Mouse (Mus musculus) lung, embryonic 15.5 days (tissue): ENCODE measurements around the gene Dennd2d. TPM values are rescaled to one million over a fixed set of nuclear protein-coding genes. Genes with fewer than 3 reads are reported as not detected.

Source experiments
- ATAC-seq: fragments of 200-750 bp; cut with Nextera tagmentation; 2 replicates; pipeline ENCODE4 v1.8.0; 2017; ENCODE audit warnings: moderate number of reproducible peaks, borderline replicate concordance; ENCODE audit not compliant: low FRiP score, low TSS enrichment; ENCODE audit errors: extremely low read depth
- H3K27ac ChIP-seq: fragments of 300-500 bp; sonication (generic); 2 replicates; pipeline ENCODE4 v1.5.1; 2015; ENCODE audit warnings: moderate library complexity, mild to moderate bottlenecking, inconsistent platforms
- H3K27me3 ChIP-seq: fragments of 300-500 bp; sonication (generic); 2 replicates; pipeline ENCODE4 v1.6.1; 2015; ENCODE audit warnings: inconsistent platforms
- H3K36me3 ChIP-seq: fragments of 300-500 bp; sonication (generic); 2 replicates; pipeline ENCODE4 v1.6.1; 2015; ENCODE audit warnings: inconsistent platforms
- H3K4me1 ChIP-seq: fragments of 300-500 bp; sonication (generic); 2 replicates; pipeline ENCODE4 v1.6.1; 2015; ENCODE audit warnings: inconsistent platforms
- H3K4me2 ChIP-seq: fragments of 300-500 bp; sonication (generic); 2 replicates; pipeline ENCODE4 v1.6.1; 2015; ENCODE audit warnings: inconsistent platforms, mild to moderate bottlenecking, moderate library complexity
- H3K4me3 ChIP-seq: fragments of 300-500 bp; sonication (generic); 2 replicates; pipeline ENCODE4 v1.5.1; 2015; ENCODE audit warnings: mild to moderate bottlenecking, inconsistent platforms
- H3K9ac ChIP-seq: fragments of 300-500 bp; sonication (generic); 2 replicates; pipeline ENCODE4 v1.6.1; 2015; ENCODE audit warnings: inconsistent platforms
- H3K9me3 ChIP-seq: fragments of 300-500 bp; sonication (generic); 2 replicates; pipeline ENCODE4 v1.6.1; 2016; ENCODE audit warnings: inconsistent platforms
- WGBS: fragments of 180-500 bp; shearing (Covaris S2); methylation state at CpG from one replicate; pipeline ENCODE4 v1.1.7; 2015; 5-methylcytosine and 5-hydroxymethylcytosine counted together
- polyA plus RNA-seq: library from polyadenylated mRNA; unstranded; fragments of >200 nt; fragmentation: Nextera tagmentation; extraction: Ambion mirVana; gene quantifications from 2 replicates; pipeline ENCODE4 v1.2.1, GENCODE M21; 2015

The Dennd2d gene
- polyA plus RNA-seq, 1 experiment from 2014 or later: 13.0 TPM

DNA sequence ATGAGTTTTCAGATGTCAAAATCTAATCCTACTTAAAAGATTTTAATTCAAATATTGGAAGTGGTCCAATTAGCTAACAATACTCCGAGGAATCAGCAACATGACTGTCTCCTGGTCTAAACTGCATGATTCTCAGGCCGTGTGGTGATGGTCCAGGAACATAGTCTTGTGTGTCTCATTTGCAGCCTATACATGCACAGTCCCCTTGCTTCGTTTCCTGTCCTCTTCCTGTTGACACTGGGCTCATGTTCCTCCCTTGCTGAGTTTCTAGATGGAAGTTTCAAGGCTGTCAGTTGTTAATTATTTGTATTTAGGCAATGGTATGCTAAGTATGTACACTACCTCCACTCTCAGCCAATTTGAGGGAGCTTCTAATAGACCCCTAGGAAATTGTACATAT, 14.8 kb downstream of the Dennd2d start:
- peaks cover 14% of the 10 kb centered on the region; the same call in 1 of the 2 replicates for H3K36me3 ChIP-seq
- H3K9me3 ChIP-seq: no peaks in the 10 kb centered on the region
- H3K27me3 ChIP-seq: no peaks in the 10 kb centered on the region
- H3K4me3 ChIP-seq: no peak overlapping the region
- no peak for ATAC-seq
- 0 out of 2 replicates have a peak overlapping the region, but pooled peaks have one; percentile 87 for H3K27ac ChIP-seq
- no peak overlapping the region for H3K9ac ChIP-seq
- WGBS: 43% methylated on average over 3 of the region's 3 CpGs
- peaks cover 16% of the 10 kb centered on the region; the same call in 1 of the 2 replicates for H3K4me1 ChIP-seq
- no peak overlapping the region for H3K4me2 ChIP-seq

DNA sequence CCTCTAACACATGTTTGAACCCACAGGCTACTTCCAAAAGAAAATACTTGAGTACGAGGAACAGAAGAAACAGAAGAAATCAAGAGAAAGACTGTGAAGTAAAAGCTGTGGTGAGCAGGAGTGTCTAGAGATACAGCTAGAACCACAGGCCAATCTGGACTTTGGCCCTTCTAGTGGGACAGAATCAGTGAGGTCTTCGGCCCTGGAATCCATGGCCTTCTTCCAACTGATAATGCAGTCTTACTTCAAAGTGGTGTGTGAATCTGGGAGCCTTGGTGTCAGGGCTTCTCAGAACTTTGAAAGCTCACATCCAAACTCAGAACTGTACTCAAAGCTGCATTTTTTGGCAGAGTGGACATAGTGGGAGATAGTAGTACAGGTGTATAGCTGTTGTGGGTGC, 18.3 kb downstream of the Dennd2d start:
- 83% methylated on average over 2 of the region's 2 CpGs for whole genome bisulfite sequencing
- Histone ChIP-seq H3K36me3 (peaks cover 27% of the 10 kb centered on the region), H3K9ac (no peak overlapping the region), H3K27me3 (no peaks in the 10 kb centered on the region), H3K4me1 (peaks cover 13% of the 10 kb centered on the region; the same call in 1 of the 2 replicates), H3K27ac (no peak overlapping the region), H3K4me3 (no peak overlapping the region), H3K9me3 (no peaks in the 10 kb centered on the region), H3K4me2 (no peak overlapping the region)
- no peak for ATAC-seq

DNA sequence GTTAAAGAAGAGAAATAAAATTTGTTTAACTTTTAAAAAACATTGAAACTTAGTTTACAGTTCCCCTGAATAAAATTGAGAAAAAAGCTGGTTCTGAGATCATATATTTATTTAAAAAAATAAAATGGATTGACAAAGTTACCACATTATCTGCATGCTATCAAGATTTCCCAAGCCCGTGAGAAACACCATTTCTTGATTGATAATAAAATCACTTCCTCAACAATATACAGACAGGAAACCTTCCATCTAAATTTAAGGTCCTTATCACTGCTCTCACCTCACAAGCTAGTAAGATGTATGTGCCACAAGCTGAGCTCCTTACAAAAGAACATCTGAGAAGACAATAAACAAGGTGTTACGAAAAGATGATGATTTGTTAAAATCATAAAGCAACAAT, 20.7 kb downstream of the Dennd2d start:
- no peak overlapping the region for H3K4me3 ChIP-seq
- no peak for ATAC-seq
- H3K4me1 ChIP-seq: no peaks in the 10 kb centered on the region
- WGBS: 85% methylated on average over 2 of the region's 2 CpGs
- H3K36me3 ChIP-seq: peaks cover 27% of the 10 kb centered on the region
- no peak overlapping the region for H3K9ac ChIP-seq
- no peaks in the 10 kb centered on the region for H3K27me3 ChIP-seq
- H3K9me3 ChIP-seq: no peaks in the 10 kb centered on the region
- no peak overlapping the region for H3K4me2 ChIP-seq
- no peak overlapping the region for H3K27ac ChIP-seq

DNA sequence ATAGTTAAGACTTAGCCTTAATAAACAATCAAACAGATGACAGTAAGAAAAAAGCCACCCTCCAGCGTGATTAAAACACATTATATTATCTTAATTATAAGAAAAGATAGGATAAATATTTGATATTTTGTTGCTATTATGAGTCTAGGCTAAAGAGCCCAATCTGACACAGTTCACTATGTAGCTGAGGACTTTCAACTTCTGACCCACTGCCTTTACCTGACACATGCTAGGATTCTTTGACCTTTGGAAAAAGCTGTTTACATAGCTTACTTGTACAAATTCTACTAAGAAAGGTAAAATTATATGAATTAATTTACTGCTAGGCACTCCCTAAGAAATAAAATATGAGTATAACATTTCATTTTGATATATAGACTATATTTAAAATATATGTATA, 28.5 kb downstream of the Dennd2d start:
- Histone ChIP-seq H3K36me3 (peaks cover 3% of the 10 kb centered on the region; the same call in 1 of the 2 replicates), H3K4me1 (no peaks in the 10 kb centered on the region), H3K27me3 (no peaks in the 10 kb centered on the region), H3K9ac (no peak overlapping the region), H3K27ac (no peak overlapping the region), H3K4me2 (no peak overlapping the region), H3K4me3 (no peak overlapping the region), H3K9me3 (no peaks in the 10 kb centered on the region)
- 65% methylated on average over 1 of the region's 1 CpGs for WGBS
- ATAC-seq: no peak

DNA sequence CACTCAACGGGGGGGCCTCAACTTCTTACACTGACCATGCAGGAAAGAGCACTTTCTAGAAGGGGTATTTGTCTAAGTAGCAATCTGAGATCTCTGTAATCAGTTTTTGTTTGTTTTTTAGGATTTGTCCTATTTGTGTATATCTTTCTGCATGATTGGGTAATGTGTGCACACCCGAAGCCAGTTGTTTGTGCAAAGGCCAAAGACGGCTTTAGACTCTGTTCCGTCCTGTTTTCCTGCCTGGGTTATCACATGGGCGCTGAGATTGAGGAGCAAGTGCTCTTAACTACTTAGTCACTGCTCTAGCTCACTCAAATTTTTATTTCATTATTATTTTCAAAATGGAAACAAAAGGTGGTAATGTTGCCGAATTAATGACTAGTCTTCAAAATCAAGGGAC, 32.8 kb downstream of the Dennd2d start:
- Histone ChIP-seq H3K27ac (no peak overlapping the region), H3K4me2 (no peak overlapping the region), H3K36me3 (peaks cover 3% of the 10 kb centered on the region; the same call in 1 of the 2 replicates), H3K9me3 (no peaks in the 10 kb centered on the region), H3K27me3 (no peaks in the 10 kb centered on the region), H3K4me1 (no peaks in the 10 kb centered on the region), H3K9ac (no peak overlapping the region), H3K4me3 (no peak overlapping the region)
- no peak for ATAC-seq
- WGBS: 79% methylated on average over 6 of the region's 6 CpGs

DNA sequence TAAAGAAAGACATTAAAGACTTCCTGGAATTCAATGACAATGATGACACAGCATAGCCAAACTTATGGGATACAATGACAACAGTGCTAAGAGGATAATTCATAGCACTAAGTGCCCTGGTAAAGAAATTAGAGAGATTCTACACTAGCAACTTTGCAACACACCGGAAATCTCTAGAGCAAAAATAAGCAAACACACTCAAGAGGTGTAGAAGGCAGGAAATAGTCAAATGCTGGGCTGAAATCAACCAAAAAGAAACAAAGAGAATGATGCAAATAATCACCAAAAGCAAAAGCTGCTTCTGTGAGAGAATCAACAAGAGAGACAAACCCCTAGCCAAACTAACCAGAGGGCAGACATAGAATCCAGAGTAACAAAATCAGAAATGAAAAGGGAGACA, 40.5 kb downstream of the Dennd2d start:
- ATAC-seq: no peak
- H3K4me1 ChIP-seq: no peaks in the 10 kb centered on the region
- no peaks in the 10 kb centered on the region for H3K9me3 ChIP-seq
- H3K27ac ChIP-seq: no peak overlapping the region
- no peaks in the 10 kb centered on the region for H3K36me3 ChIP-seq
- no peak overlapping the region for H3K4me2 ChIP-seq
- no peaks in the 10 kb centered on the region for H3K27me3 ChIP-seq
- H3K9ac ChIP-seq: no peak overlapping the region
- H3K4me3 ChIP-seq: no peak overlapping the region
- WGBS: 94% methylated on average over 1 of the region's 1 CpGs

DNA sequence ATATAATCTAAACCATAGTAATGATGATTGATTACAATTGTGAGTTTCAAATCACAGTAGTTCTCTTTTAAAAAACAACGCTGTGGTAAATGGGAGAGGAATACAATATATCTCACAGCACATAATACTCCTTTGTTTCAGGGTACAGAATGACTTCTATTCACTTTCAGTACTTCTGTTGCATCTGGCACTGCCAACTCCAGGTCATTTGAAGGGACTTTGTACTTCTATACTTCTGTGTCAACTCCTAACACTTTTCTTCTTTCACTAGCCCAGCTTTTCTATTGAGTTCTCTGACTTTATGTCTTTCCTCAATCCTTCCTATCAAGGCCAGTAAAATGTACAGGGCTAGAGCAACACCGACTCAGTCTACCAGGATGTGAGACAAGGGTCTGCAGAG, 44.2 kb downstream of the Dennd2d start:
- Histone ChIP-seq H3K27ac (no peak overlapping the region), H3K9me3 (no peaks in the 10 kb centered on the region), H3K4me3 (no peak overlapping the region), H3K9ac (no peak overlapping the region), H3K36me3 (no peaks in the 10 kb centered on the region), H3K4me1 (no peaks in the 10 kb centered on the region), H3K4me2 (no peak overlapping the region), H3K27me3 (no peaks in the 10 kb centered on the region)
- no peak for ATAC-seq
- 92% methylated on average over 2 of the region's 2 CpGs for WGBS

DNA sequence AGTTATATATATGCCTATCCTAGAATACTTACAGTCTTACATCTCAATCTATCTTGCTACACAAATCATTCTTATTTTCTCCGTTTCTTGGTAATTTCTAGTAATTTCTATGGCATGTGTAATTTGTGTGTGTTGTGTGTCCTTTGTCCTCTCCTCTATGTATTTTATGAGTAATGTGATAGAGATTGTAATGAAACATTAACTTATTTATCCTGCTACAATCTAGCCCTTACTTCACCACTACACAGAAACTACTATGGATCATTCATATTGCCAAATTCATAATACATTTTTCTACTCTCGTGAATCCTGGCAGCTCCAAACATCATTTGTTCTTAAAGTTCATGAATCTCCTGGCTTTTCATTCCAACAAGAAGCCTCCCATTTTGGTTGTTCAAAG, 45.8 kb downstream of the Dennd2d start:
- H3K27me3 ChIP-seq: no peaks in the 10 kb centered on the region
- WGBS: 90% methylated on average over 2 of the region's 2 CpGs
- no peaks in the 10 kb centered on the region for H3K4me1 ChIP-seq
- no peak overlapping the region for H3K27ac ChIP-seq
- H3K36me3 ChIP-seq: no peaks in the 10 kb centered on the region
- H3K4me2 ChIP-seq: no peak overlapping the region
- H3K9me3 ChIP-seq: no peaks in the 10 kb centered on the region
- no peak for ATAC-seq
- H3K4me3 ChIP-seq: no peak overlapping the region
- no peak overlapping the region for H3K9ac ChIP-seq

DNA sequence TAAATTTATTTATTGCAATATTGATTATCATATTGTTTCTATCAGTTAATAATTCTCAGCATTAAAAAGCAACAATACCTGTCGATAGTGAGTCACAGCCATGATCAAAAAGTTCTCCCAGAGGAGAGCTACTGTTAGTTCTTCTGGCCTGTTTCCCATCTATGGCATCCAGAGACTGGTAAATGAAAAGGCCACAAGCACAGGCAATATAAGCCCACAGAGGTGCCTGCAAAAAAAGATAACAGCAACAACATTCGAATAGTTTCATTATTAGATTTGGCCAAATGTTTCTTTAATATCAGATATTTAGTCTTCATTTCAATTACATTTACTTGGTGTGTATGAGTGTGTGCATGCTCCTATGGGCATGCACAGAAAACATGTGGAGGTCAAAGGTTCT, 51.1 kb downstream of the Dennd2d start:
- no peak overlapping the region for H3K9ac ChIP-seq
- 87% methylated on average over 2 of the region's 2 CpGs for WGBS
- no peaks in the 10 kb centered on the region for H3K9me3 ChIP-seq
- no peak overlapping the region for H3K27ac ChIP-seq
- H3K4me2 ChIP-seq: no peak overlapping the region
- ATAC-seq: no peak
- H3K27me3 ChIP-seq: no peaks in the 10 kb centered on the region
- peaks cover 10% of the 10 kb centered on the region for H3K36me3 ChIP-seq
- no peak overlapping the region for H3K4me3 ChIP-seq
- H3K4me1 ChIP-seq: no peaks in the 10 kb centered on the region

DNA sequence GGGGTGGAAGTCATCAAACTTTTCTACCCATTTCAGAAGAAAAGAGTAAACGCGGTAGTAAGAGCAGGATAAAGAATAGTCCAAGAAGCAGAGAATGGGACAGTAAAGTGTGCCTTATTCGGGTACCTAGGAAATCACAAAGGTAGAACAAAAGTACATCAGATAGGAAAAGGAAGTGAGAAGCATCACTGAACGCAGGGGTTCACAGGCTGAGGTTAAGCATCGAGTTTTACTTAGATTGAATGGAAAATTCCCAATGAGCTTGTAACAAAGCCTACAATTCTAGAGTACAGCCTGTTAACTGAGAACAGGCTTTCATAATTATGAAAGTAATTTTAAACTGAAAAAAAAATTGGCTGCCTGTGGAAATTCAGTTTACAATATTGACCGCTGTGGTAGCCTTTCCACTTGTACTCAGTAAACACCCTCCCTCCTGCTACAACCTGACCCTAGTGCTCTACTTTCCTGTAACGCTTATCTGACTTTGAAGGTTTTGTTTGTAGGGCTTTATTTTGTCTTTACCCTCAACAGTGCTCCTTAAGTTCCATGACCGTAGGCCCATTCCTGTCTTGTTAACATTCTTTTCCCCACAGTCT, 62.6 kb downstream of the Dennd2d start:
- Histone ChIP-seq H3K4me1 (peaks cover 19% of the 10 kb centered on the region), H3K27ac (no peak overlapping the region), H3K9me3 (no peaks in the 10 kb centered on the region), H3K4me3 (no peak overlapping the region), H3K36me3 (no peaks in the 10 kb centered on the region), H3K4me2 (no peak overlapping the region), H3K27me3 (no peaks in the 10 kb centered on the region), H3K9ac (no peak overlapping the region)
- no peak for ATAC-seq
- 84% methylated on average over 8 of the region's 8 CpGs for WGBS

DNA sequence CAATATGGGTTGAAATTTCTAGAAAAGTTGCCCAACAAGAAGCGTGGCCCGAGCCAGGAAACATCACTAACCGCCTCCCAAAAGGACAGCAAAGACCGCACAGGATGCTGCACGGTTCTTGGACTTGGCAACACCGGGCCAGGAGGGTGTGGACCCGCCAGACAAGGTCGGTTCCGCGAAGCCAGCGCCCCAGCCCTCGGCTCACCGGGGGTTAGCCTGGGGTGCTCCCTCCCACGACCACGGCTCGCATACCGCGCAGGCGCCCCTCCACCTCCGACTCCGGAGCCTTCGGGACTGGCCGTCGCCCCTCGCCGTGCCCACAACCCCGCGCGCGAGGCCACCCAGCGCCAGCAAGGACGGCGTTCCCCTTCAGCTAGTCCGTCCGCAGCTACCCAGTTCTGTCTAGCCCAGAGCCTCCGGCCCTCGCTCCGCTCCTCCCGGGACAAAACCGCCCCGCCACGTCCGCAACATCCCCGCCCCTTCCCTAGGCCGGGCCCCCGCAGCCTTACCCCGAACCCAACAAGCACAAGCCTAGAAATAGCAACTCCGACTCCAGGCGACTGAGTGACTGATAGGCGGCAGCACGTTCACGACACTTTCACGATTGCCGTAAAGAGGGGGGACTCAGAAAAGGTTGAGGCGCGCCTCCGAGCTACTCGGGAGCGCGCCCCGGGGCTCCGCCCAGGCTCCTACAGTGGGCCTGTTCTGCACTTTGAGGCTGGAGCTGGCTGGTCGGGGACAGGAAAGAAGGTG, 65.1 kb downstream of the Dennd2d start, which contains the start of the genes Dram2 and Cept1:
Gene Dram2 (plus strand): TSS at position 628 of the 753 bp plus-strand sequence.
Gene Cept1 (minus strand): TSS at position 632 of the 753 bp plus-strand sequence.
- WGBS: under 1% methylated on average over 63 of the region's 63 CpGs
- Histone ChIP-seq H3K4me2 (peak within 1 kb of the TSS; percentile 65), H3K36me3 (no peaks in the 10 kb centered on the region; the same call in 1 of the 2 replicates), H3K4me3 (peak within 1 kb of the TSS; percentile 78), H3K4me1 (peaks cover 20% of the 10 kb centered on the region), H3K27me3 (no peaks in the 10 kb centered on the region), H3K27ac (peak within 1 kb of the TSS; percentile 99), H3K9me3 (no peaks in the 10 kb centered on the region), H3K9ac (peak within 1 kb of the TSS; percentile 94)
- ATAC-seq: peak; percentile 96

DNA sequence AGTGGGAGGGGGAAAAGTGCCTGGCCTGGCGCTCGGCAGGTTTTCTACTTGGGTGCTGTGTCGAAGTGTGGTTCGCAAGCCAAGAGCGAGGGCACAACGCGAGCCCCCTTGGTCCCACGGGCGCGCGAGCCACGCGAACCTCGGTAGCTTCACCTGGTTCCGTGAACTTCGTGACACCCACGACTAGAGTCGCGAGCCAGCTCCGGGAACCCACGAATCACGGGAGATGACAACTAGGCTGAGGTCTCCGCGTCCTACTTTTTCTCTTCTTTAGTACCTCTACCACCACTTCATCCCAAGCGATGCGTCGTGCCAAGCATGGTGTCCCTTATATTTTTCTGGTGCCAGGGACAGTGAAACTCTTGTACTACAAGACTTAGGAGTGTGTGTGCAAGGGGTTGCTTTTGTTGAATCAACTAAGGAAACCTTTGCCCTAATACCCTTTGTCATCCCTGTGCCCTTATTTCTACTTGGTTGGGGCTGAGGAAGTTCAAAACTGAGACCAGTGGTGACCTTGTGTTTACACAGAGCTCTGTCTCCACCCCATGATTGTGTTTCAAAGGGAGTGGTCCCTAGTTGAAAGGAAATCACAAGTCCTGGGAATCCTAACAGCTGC, 65.8 kb downstream of the Dennd2d start:
- peak overlapping the region; percentile 78 for H3K4me3 ChIP-seq
- ATAC-seq: peak; percentile 28; the same call in 1 of the 2 replicates
- no peaks in the 10 kb centered on the region for H3K27me3 ChIP-seq
- H3K36me3 ChIP-seq: no peaks in the 10 kb centered on the region; the same call in 1 of the 2 replicates
- 0% methylated on average over 27 of the region's 27 CpGs for WGBS
- peaks cover 20% of the 10 kb centered on the region for H3K4me1 ChIP-seq
- H3K4me2 ChIP-seq: peak overlapping the region; percentile 65
- H3K9ac ChIP-seq: peak overlapping the region; percentile 94
- no peaks in the 10 kb centered on the region for H3K9me3 ChIP-seq
- peak overlapping the region; percentile 99 for H3K27ac ChIP-seq
